Mouse (Mus musculus): ENCODE data around the gene Actr10.

Gene Actr10

GRCm38 (mm10) chr12:70937571-70938384 lies at the start of gene Actr10:
Actr10 (plus strand) TSS chr12:70937857.
- DNase-seq, result peak; percentile 95

GRCm38 (mm10) chr12:70890405-70890804 lies 47.3 kb upstream of the Actr10 start:
- no peak for DNase-seq

- no peak for DNase-seq
Observed at GRCm38 (mm10) chr12:70890874-70891470, 46.7 kb upstream of the Actr10 start.

GRCm38 (mm10) chr12:70895275-70895674 lies 42.4 kb upstream of the Actr10 start:
- DNase-seq, result no peak

- DNase-seq, result no peak
Observed at GRCm38 (mm10) chr12:70896068-70896467, 41.6 kb upstream of the Actr10 start.

GRCm38 (mm10) chr12:70897434-70897833 lies 40.2 kb upstream of the Actr10 start:
- peak; percentile 38 for DNase-seq

GRCm38 (mm10) chr12:70898450-70898849 lies 39.2 kb upstream of the Actr10 start:
- no peak for DNase-seq

- no peak for DNase-seq
Observed at GRCm38 (mm10) chr12:70904471-70904870, 33.2 kb upstream of the Actr10 start.

GRCm38 (mm10) chr12:70906867-70907266 lies 30.8 kb upstream of the Actr10 start:
- DNase-seq, result no peak

GRCm38 (mm10) chr12:70907651-70908050 lies 30.0 kb upstream of the Actr10 start:
- no peak for DNase-seq

GRCm38 (mm10) chr12:70908076-70908475 lies 29.6 kb upstream of the Actr10 start:
- no peak for DNase-seq

GRCm38 (mm10) chr12:70910241-70910720 lies 27.4 kb upstream of the Actr10 start:
- DNase-seq, result peak; percentile 75

GRCm38 (mm10) chr12:70911029-70911428 lies 26.6 kb upstream of the Actr10 start:
- peak; percentile 86 for DNase-seq

- DNase-seq, result no peak
Observed at GRCm38 (mm10) chr12:70911676-70912379, 25.8 kb upstream of the Actr10 start.

GRCm38 (mm10) chr12:70913429-70913828 lies 24.2 kb upstream of the Actr10 start:
- peak; percentile 42 for DNase-seq

GRCm38 (mm10) chr12:70914387-70914786 lies 23.3 kb upstream of the Actr10 start:
- peak; percentile 61 for DNase-seq

GRCm38 (mm10) chr12:70929781-70930180 lies 7.9 kb upstream of the Actr10 start:
- DNase-seq, result no peak

GRCm38 (mm10) chr12:70937150-70937549 lies 507 bp upstream of the Actr10 start:
- peak; percentile 50 for DNase-seq

- DNase-seq, result no peak
Observed at GRCm38 (mm10) chr12:70940806-70941205, 3.1 kb downstream of the Actr10 start.

- no peak for DNase-seq
Observed at GRCm38 (mm10) chr12:70944181-70944580, 6.5 kb downstream of the Actr10 start.

GRCm38 (mm10) chr12:70946585-70947256 lies 9.1 kb downstream of the Actr10 start:
- no peak for DNase-seq

- no peak for DNase-seq
Observed at GRCm38 (mm10) chr12:70958640-70959039, 21.0 kb downstream of the Actr10 start.

GRCm38 (mm10) chr12:70967581-70967980 lies 29.9 kb downstream of the Actr10 start:
- DNase-seq, result no peak

Measured in right cerebral cortex, postnatal 4 days (tissue).